Mouse (Mus musculus): ENCODE results near the gene Narfl. TPM values are rescaled to one million over a fixed set of nuclear protein-coding genes. Genes with fewer than 3 reads are reported as not detected.

Narfl gene
- polyA plus RNA-seq, 1 experiment from 2014 or later = 29.0 TPM

Small RNAs within 50 kb of the gene (microRNA-seq; reads per million reads assigned to microRNA genes)
- not detected for gene Gm25083
- gene Mir3082 = not detected
- gene Mir6966 = not detected

Other genes starting within 250 kb of the Narfl start
- gene Sox8, start 203.1 kb upstream of the Narfl start, polyA plus RNA-seq (2015; fragmentation: Nextera tagmentation; extraction: Ambion mirVana) = 10.1 and 16.2 TPM in 2 replicates
- gene Lmf1, start 194.7 kb upstream of the Narfl start, polyA plus RNA-seq (2015; fragmentation: Nextera tagmentation; extraction: Ambion mirVana) = 20.4 and 20.6 TPM in 2 replicates
- gene Gng13, start 56.6 kb upstream of the Narfl start, polyA plus RNA-seq (2015; fragmentation: Nextera tagmentation; extraction: Ambion mirVana) = 3.2 and 7.3 TPM in 2 replicates
- 4.7 and 5.4 TPM in 2 replicates for gene Chtf18, start 46.4 kb upstream of the Narfl start, polyA plus RNA-seq (2015; fragmentation: Nextera tagmentation; extraction: Ambion mirVana)
- gene Rpusd1, start 46.1 kb upstream of the Narfl start, polyA plus RNA-seq (2015; fragmentation: Nextera tagmentation; extraction: Ambion mirVana) = 26.6 and 26.8 TPM in 2 replicates
- gene Mslnl, start 37.7 kb upstream of the Narfl start, polyA plus RNA-seq (2015; fragmentation: Nextera tagmentation; extraction: Ambion mirVana) = not detected in 2 replicates
- gene Msln, start 19.4 kb upstream of the Narfl start, polyA plus RNA-seq (2015; fragmentation: Nextera tagmentation; extraction: Ambion mirVana) = 0.15 and 0.85 TPM in 2 replicates
- gene Haghl, start 11.9 kb downstream of the Narfl start, polyA plus RNA-seq (2015; fragmentation: Nextera tagmentation; extraction: Ambion mirVana) = 147 and 165 TPM in 2 replicates
- gene Ccdc78, start 12.8 kb downstream of the Narfl start, polyA plus RNA-seq (2015; fragmentation: Nextera tagmentation; extraction: Ambion mirVana) = 0.34 and 0.39 TPM in 2 replicates
- gene Fam173a, start 19.1 kb downstream of the Narfl start, polyA plus RNA-seq (2015; fragmentation: Nextera tagmentation; extraction: Ambion mirVana) = 91.8 and 96.9 TPM in 2 replicates
- 1.3 TPM in 1 of 2 replicates, not detected in the other for gene AC134908.4, start 21.9 kb downstream of the Narfl start, polyA plus RNA-seq (2015; fragmentation: Nextera tagmentation; extraction: Ambion mirVana)
- 33.1 and 37.1 TPM in 2 replicates for gene Metrn, start 23.4 kb downstream of the Narfl start, polyA plus RNA-seq (2015; fragmentation: Nextera tagmentation; extraction: Ambion mirVana)
- gene Fbxl16, start 35.3 kb downstream of the Narfl start, polyA plus RNA-seq (2015; fragmentation: Nextera tagmentation; extraction: Ambion mirVana) = 45.6 and 52.4 TPM in 2 replicates
- 32.7 and 33.5 TPM in 2 replicates for gene Wdr24, start 49.9 kb downstream of the Narfl start, polyA plus RNA-seq (2015; fragmentation: Nextera tagmentation; extraction: Ambion mirVana)
- 52.0 and 60.4 TPM in 2 replicates for gene Jmjd8, start 55.1 kb downstream of the Narfl start, polyA plus RNA-seq (2015; fragmentation: Nextera tagmentation; extraction: Ambion mirVana)
- gene Stub1, start 59.6 kb downstream of the Narfl start, polyA plus RNA-seq (2015; fragmentation: Nextera tagmentation; extraction: Ambion mirVana) = 358 and 382 TPM in 2 replicates
- 59.3 and 66.1 TPM in 2 replicates for gene Rhbdl1, start 63.5 kb downstream of the Narfl start, polyA plus RNA-seq (2015; fragmentation: Nextera tagmentation; extraction: Ambion mirVana)
- gene Gm20683, start 68.0 kb downstream of the Narfl start, polyA plus RNA-seq (2015; fragmentation: Nextera tagmentation; extraction: Ambion mirVana) = 11.8 and 14.5 TPM in 2 replicates
- gene Rhot2, start 71.1 kb downstream of the Narfl start, polyA plus RNA-seq (2015; fragmentation: Nextera tagmentation; extraction: Ambion mirVana) = 15.2 and 16.7 TPM in 2 replicates
- gene Wdr90, start 87.7 kb downstream of the Narfl start, polyA plus RNA-seq (2015; fragmentation: Nextera tagmentation; extraction: Ambion mirVana) = 18.5 and 21.6 TPM in 2 replicates
- gene Mcrip2, start 95.0 kb downstream of the Narfl start, polyA plus RNA-seq (2015; fragmentation: Nextera tagmentation; extraction: Ambion mirVana) = 18.0 and 25.3 TPM in 2 replicates
- gene Mettl26, start 101.3 kb downstream of the Narfl start, polyA plus RNA-seq (2015; fragmentation: Nextera tagmentation; extraction: Ambion mirVana) = 62.2 and 63.5 TPM in 2 replicates
- 0.45 and 0.52 TPM in 2 replicates for gene Wfikkn1, start 107.1 kb downstream of the Narfl start, polyA plus RNA-seq (2015; fragmentation: Nextera tagmentation; extraction: Ambion mirVana)
- gene Rab40c, start 146.0 kb downstream of the Narfl start, polyA plus RNA-seq (2015; fragmentation: Nextera tagmentation; extraction: Ambion mirVana) = 50.9 and 52.2 TPM in 2 replicates
- gene Pigq, start 171.2 kb downstream of the Narfl start, polyA plus RNA-seq (2015; fragmentation: Nextera tagmentation; extraction: Ambion mirVana) = 71.3 and 85.3 TPM in 2 replicates
- gene Nhlrc4, start 171.2 kb downstream of the Narfl start, polyA plus RNA-seq (2015; fragmentation: Nextera tagmentation; extraction: Ambion mirVana) = 0.16 and 0.78 TPM in 2 replicates
- 2.8 and 3.1 TPM in 2 replicates for gene A930017K11Rik, start 178.8 kb downstream of the Narfl start, polyA plus RNA-seq (2015; fragmentation: Nextera tagmentation; extraction: Ambion mirVana)
- gene Capn15, start 212.0 kb downstream of the Narfl start, polyA plus RNA-seq (2015; fragmentation: Nextera tagmentation; extraction: Ambion mirVana) = 20.6 and 20.8 TPM in 2 replicates